Mouse (Mus musculus) heart, postnatal 0 days (tissue): ENCODE measurements at regions not wholly inside any gene's neighbourhood (a gene's known extent, or its start where the extent isn't known, plus 50 kb on each side); places are given as distances from the start of the nearest gene placed in this dataset.
A peak's percentile ranks its signal among the peaks of the same experiment; 100 is the strongest.

Experiments used
- ATAC-seq: fragments of 200-750 bp; cut with Nextera tagmentation; 2 replicates; pipeline ENCODE4 v1.8.0; 2017; ENCODE audit warnings: low read depth, moderate number of reproducible peaks, moderate library complexity; ENCODE audit not compliant: insufficient read depth
- DNase-seq: peaks from one replicate; pipeline ENCODE4 v3.0.0-alpha.2; 2016; ENCODE audit warnings: low spot score
- H3K27ac ChIP-seq: fragments of 300-500 bp; sonication (generic); 2 replicates; pipeline ENCODE4 v1.5.1; 2014; ENCODE audit warnings: low read depth, mild to moderate bottlenecking
- H3K27me3 ChIP-seq: fragments of 300-500 bp; sonication (generic); 2 replicates; pipeline ENCODE4 v1.6.1; 2014; ENCODE audit warnings: low read length, mixed read lengths; ENCODE audit not compliant: control insufficient read depth, insufficient read depth
- H3K36me3 ChIP-seq: fragments of 300-500 bp; sonication (generic); replicated peaks from 2 replicates; pipeline ENCODE4 v1.6.1; 2014; ENCODE audit warnings: low read length, mixed read lengths; ENCODE audit not compliant: control insufficient read depth, insufficient read depth
- H3K4me1 ChIP-seq: fragments of 300-500 bp; sonication (generic); 2 replicates; pipeline ENCODE4 v1.6.1; 2014; ENCODE audit warnings: antibody characterized with exemption; ENCODE audit not compliant: control insufficient read depth, insufficient read depth
- H3K4me2 ChIP-seq: fragments of 300-500 bp; sonication (generic); 2 replicates; pipeline ENCODE4 v1.6.1; 2014; ENCODE audit warnings: low read depth, mild to moderate bottlenecking, low read length, moderate library complexity
- H3K4me3 ChIP-seq: fragments of 300-500 bp; sonication (generic); 2 replicates; pipeline ENCODE4 v1.5.1; 2014; ENCODE audit warnings: low read depth, low read length
- H3K9ac ChIP-seq: fragments of 300-500 bp; sonication (generic); replicated peaks from 2 replicates; pipeline ENCODE4 v1.6.1; 2014; ENCODE audit warnings: low read depth, low read length, mixed read lengths
- H3K9me3 ChIP-seq: fragments of 300-500 bp; sonication (generic); replicated peaks from 2 replicates; pipeline ENCODE4 v1.6.1; 2016; ENCODE audit warnings: low read length; ENCODE audit not compliant: control insufficient read depth
- CTCF ChIP-seq: IDR thresholded peaks from 2 replicates; pipeline ENCODE4 v1.5.1; 2016; ENCODE audit warnings: antibody characterized with exemption, control low read depth, low read depth
- EP300 ChIP-seq: IDR thresholded peaks from 2 replicates; pipeline ENCODE4 v1.6.1; 2016; ENCODE audit warnings: antibody characterized with exemption, low read depth
- WGBS: fragments of 180-500 bp; shearing (Covaris S2); extraction: QIAGEN DNeasy Blood & Tissue Kit; methylation state at CpG from one replicate; pipeline ENCODE4 v1.1.7; 2014; 5-methylcytosine and 5-hydroxymethylcytosine counted together

DNA sequence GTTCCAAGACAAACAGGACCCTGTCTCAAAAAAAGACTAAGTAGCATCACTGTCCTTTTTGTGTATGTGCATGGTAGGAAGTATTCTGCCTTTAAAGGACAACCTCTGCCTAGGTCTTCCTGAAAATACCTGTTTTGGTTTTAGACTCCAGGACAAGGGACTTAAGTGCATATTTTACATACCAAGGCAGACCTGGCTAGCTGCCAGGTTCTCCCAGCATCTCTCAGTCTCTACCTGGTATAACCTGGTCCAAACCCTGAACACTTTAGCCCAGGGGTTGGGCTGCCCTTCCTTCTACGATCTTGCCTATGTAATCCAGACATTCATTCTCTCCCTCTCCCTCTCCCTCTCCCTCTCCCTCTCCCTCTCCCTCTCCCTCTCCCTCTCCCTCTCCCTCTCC, 348.9 kb downstream of the Pdzph1 start:
- no peaks in the 10 kb centered on the region for H3K4me1 ChIP-seq
- ATAC-seq (no peak), DNase-seq (no peak)
- H3K27ac ChIP-seq, result no peak overlapping the region
- H3K9ac ChIP-seq, result no peak overlapping the region
- H3K27me3 ChIP-seq, result no peaks in the 10 kb centered on the region
- TF ChIP-seq CTCF, result no peak
- no peak for TF ChIP-seq EP300
- no peak overlapping the region for H3K4me2 ChIP-seq
- no peaks in the 10 kb centered on the region for H3K36me3 ChIP-seq
- no peaks in the 10 kb centered on the region for H3K9me3 ChIP-seq
- no peak overlapping the region for H3K4me3 ChIP-seq
- 67% methylated on average over 1 of the region's 1 CpGs for WGBS

DNA sequence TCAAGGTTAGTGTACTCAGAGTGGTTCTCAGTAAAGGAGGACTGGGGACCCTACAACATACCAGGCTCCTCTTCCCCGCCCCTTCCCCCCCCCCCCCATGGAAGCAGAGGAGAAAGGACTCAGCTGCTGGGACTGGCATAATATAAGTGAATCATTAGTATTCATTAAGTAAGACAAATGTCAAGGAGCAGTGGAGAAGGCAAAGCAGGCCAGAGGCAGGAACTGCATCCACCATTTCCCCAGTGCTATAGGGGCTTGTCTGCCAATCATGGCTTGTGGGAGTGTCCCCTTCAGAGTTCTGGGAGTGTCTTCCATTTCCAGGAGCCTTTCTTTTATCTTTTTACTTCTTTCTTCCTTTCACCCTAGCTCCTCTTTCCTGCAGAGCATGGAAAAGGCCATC, 392.3 kb downstream of the Pdzph1 start:
- 44% methylated on average over 1 of the region's 1 CpGs for WGBS
- no peak overlapping the region for H3K9ac ChIP-seq
- no peak overlapping the region for H3K4me2 ChIP-seq
- no peaks in the 10 kb centered on the region for H3K9me3 ChIP-seq
- H3K4me3 ChIP-seq, result no peak overlapping the region
- no peak for TF ChIP-seq CTCF
- TF ChIP-seq EP300, result no peak
- no peaks in the 10 kb centered on the region for H3K36me3 ChIP-seq
- no peak overlapping the region for H3K27ac ChIP-seq
- no peak for ATAC-seq
- H3K4me1 ChIP-seq, result no peaks in the 10 kb centered on the region
- no peaks in the 10 kb centered on the region for H3K27me3 ChIP-seq
- no peak for DNase-seq

DNA sequence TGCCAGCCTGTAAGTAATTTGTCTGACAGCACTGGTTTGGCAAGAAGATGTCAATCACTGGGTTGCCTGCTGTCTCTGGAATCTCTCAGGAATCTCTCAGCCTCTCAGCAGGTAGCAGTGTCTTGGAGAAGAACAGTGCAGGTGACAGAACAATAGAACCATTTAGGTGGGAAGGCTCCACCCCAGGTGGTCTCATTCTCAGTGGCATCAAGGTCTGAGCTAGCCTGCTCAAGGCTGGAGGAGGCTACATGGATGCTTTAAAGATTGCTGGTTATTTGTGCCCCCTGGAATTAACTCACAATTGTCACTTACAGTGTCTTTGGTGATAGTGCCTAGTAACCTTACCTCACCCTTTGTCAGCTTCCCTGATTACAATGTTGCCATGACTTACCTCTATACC, 394.5 kb downstream of the Pdzph1 start:
- Histone ChIP-seq H3K27me3 (no peaks in the 10 kb centered on the region), H3K4me1 (no peaks in the 10 kb centered on the region), H3K4me2 (no peak overlapping the region), H3K36me3 (no peaks in the 10 kb centered on the region), H3K4me3 (no peak overlapping the region), H3K27ac (no peak overlapping the region), H3K9me3 (no peaks in the 10 kb centered on the region), H3K9ac (no peak overlapping the region)
- ATAC-seq, result no peak
- DNase-seq, result no peak
- TF ChIP-seq EP300, result no peak
- TF ChIP-seq CTCF, result no peak

DNA sequence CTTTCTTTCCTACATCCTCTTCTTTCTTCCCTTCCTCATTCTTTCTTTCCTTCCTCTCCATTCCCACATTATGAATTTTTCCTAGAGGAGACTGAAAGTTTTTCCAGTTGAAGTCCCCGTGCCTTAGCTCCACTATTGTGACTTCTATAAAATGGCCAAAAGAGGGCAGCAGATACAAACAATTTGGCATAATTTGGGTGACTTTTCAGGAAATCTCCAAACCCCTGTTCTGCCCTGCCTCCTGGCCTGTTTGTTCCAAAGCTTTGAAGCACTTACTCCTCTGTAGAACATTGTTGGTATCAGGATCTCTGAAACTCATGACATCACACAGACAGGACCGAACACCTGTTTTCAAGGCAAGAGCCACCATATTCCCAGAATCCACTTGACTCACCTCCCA, 403.2 kb downstream of the Pdzph1 start:
- no peaks in the 10 kb centered on the region for H3K4me1 ChIP-seq
- H3K27ac ChIP-seq, result no peak overlapping the region
- no peak overlapping the region for H3K4me3 ChIP-seq
- 0 out of 2 replicates have a peak, but pooled peaks have one; percentile 15 for TF ChIP-seq CTCF
- TF ChIP-seq EP300, result no peak
- H3K4me2 ChIP-seq, result no peak overlapping the region
- no peak overlapping the region for H3K9ac ChIP-seq
- ATAC-seq (no peak), DNase-seq (no peak)
- no peaks in the 10 kb centered on the region for H3K27me3 ChIP-seq
- WGBS, result 56% methylated on average over 2 of the region's 2 CpGs
- no peaks in the 10 kb centered on the region for H3K9me3 ChIP-seq
- no peaks in the 10 kb centered on the region for H3K36me3 ChIP-seq

DNA sequence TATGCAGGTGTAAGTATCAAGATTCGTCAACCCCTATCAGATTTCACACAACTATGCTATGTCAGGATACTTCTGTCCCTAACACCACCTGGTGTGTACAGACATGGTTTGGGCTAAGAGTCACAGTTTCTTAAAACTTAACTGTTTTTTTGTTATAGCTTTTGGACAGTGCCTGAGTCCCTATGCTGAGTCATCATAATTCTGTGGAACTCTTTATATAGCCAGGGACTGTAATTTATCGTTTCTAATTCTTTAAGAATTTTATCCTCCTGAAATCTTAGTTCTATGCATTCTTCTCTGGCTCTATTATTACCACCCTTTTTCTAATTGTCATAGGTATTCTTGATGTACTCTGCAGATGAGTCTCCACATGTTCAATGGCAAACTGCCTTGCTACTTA, 418.3 kb downstream of the Pdzph1 start:
- no peaks in the 10 kb centered on the region for H3K9me3 ChIP-seq
- ATAC-seq (no peak), DNase-seq (no peak)
- H3K4me2 ChIP-seq, result no peak overlapping the region
- WGBS, result 53% methylated on average over 2 of the region's 2 CpGs
- no peaks in the 10 kb centered on the region for H3K36me3 ChIP-seq
- H3K27ac ChIP-seq, result no peak overlapping the region
- no peak overlapping the region for H3K4me3 ChIP-seq
- TF ChIP-seq EP300, result no peak
- TF ChIP-seq CTCF, result no peak
- H3K27me3 ChIP-seq, result no peaks in the 10 kb centered on the region
- H3K9ac ChIP-seq, result no peak overlapping the region
- H3K4me1 ChIP-seq, result no peaks in the 10 kb centered on the region
